Mouse (Mus musculus) cerebellum, postnatal 36 days (tissue): ENCODE measurements around the gene Fam114a2.
A peak's percentile ranks its signal among the peaks of the same experiment; 100 is the strongest.
"Not testable (repeated sequence)": the region's sequence is repeated elsewhere in the genome, so short reads cannot be mapped to it uniquely, and the experiment has no call there.

Experiments used
- DNase-seq, 2 experiments: peaks; one replicate each; pipeline ENCODE4 v3.0.0; 2021 to 2022; ENCODE audit warnings: mixed read lengths in 2 of 2

Fam114a2 gene

GRCm38 (mm10) chr11:57518091-57518750, at the start of gene Fam114a2, which contains the start of gene Mfap3:
TSS of gene Fam114a2 (minus strand) at chr11:57518617.
TSS of gene Mfap3 (plus strand) at chr11:57518664.
- peak; percentile 93 to 94 for DNase-seq

GRCm38 (mm10) chr11:57566091-57567035, 47.9 kb upstream of the Fam114a2 start:
- DNase-seq = no peak

GRCm38 (mm10) chr11:57564564-57564963, 46.1 kb upstream of the Fam114a2 start:
- DNase-seq = no peak

- DNase-seq = not testable (repeated sequence)
Measured at GRCm38 (mm10) chr11:57557936-57558335, 39.5 kb upstream of the Fam114a2 start.

GRCm38 (mm10) chr11:57553015-57553780, 34.8 kb upstream of the Fam114a2 start:
- no peak for DNase-seq

GRCm38 (mm10) chr11:57551016-57551415, 32.6 kb upstream of the Fam114a2 start:
- DNase-seq = no peak

- DNase-seq = no peak
Measured at GRCm38 (mm10) chr11:57550230-57550629, 31.8 kb upstream of the Fam114a2 start.

- peak; percentile 74 to 79 for DNase-seq
Measured at GRCm38 (mm10) chr11:57548618-57549550, 30.5 kb upstream of the Fam114a2 start.

- no peak for DNase-seq
Measured at GRCm38 (mm10) chr11:57540681-57541080, 22.3 kb upstream of the Fam114a2 start.

- no peak for DNase-seq
Measured at GRCm38 (mm10) chr11:57539841-57540418, 21.5 kb upstream of the Fam114a2 start.

- DNase-seq = no peak
Measured at GRCm38 (mm10) chr11:57535912-57536311, 17.5 kb upstream of the Fam114a2 start.

GRCm38 (mm10) chr11:57532306-57532705, 13.9 kb upstream of the Fam114a2 start:
- no peak for DNase-seq

GRCm38 (mm10) chr11:57531300-57531950, 13.0 kb upstream of the Fam114a2 start:
- DNase-seq = no peak

GRCm38 (mm10) chr11:57529111-57529510, 10.7 kb upstream of the Fam114a2 start:
- DNase-seq = no peak

- peak; percentile 38 to 47 for DNase-seq
Measured at GRCm38 (mm10) chr11:57527506-57527905, 9.1 kb upstream of the Fam114a2 start.

- DNase-seq = no peak
Measured at GRCm38 (mm10) chr11:57525900-57526299, 7.5 kb upstream of the Fam114a2 start.

GRCm38 (mm10) chr11:57524597-57524996, 6.2 kb upstream of the Fam114a2 start:
- no peak for DNase-seq

- no peak for DNase-seq
Measured at GRCm38 (mm10) chr11:57523418-57523817, 5.0 kb upstream of the Fam114a2 start.

- peak; percentile 6 to 8 for DNase-seq
Measured at GRCm38 (mm10) chr11:57522046-57522445, 3.6 kb upstream of the Fam114a2 start.

GRCm38 (mm10) chr11:57521206-57521605, 2.8 kb upstream of the Fam114a2 start:
- no peak for DNase-seq

- DNase-seq = no peak
Measured at GRCm38 (mm10) chr11:57519304-57519703, 887 bp upstream of the Fam114a2 start.
